Mouse (Mus musculus): Measurements from ENCODE around the gene Arhgap19. TPM values are rescaled to one million over a fixed set of nuclear protein-coding genes. Genes with fewer than 3 reads are reported as not detected.

Gene Arhgap19
- polyA plus RNA-seq, 2 experiments: 21.8 to 29.5 TPM

DNA sequence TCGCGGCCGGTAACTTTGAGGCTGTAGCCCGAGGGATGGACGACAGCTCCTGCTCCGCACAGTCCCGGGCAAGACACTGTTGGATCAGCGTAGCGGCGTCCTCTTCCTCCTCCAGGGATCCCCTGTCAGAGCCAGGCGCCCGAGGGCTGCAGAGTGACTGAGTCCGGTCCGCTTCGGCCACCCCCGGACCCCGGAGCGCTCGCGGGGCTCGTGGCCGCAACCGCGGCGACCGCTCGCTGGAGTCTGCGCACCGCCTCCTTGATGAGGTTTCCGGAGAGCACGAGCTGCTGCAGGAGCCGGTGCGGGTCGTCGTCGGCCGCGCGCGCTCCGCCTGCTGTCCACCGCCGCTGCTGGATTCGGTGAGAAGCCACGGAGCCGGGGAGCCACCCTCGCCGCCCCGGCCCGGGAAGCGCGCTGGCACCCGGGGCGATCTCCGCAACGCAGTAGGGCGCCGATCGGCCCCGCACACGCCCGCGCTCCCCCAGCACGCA lies 45.3 kb upstream of the Arhgap19 start:
- H3K4me3 ChIP-seq (ENCODE audit: insufficient read depth in 1 of 2, low read depth in 2 of 2, low read length in 2 of 2): peak overlapping the region; percentile 82 to 88
- H3K9me3 ChIP-seq (ENCODE audit: control insufficient read depth, low read length): no peaks in the 10 kb centered on the region
- under 1% methylated on average over 57 of the region's 64 CpGs for WGBS (ENCODE audit: insufficient replicate concordance)
- DNase-seq (ENCODE audit: low read depth in 3 of 3, low spot score in 3 of 3) (no peak), ATAC-seq (ENCODE audit: insufficient read depth) (peak; percentile 17)
- peak overlapping the region; percentile 73 for H3K9ac ChIP-seq (replicated peaks)
- TF ChIP-seq EP300 (IDR thresholded peaks at IDR 0.05; ENCODE audit: low read depth): no peak
- no peak for TF ChIP-seq CTCF (IDR thresholded peaks at IDR 0.05; ENCODE audit: low read depth)
- no peaks in the 10 kb centered on the region for H3K27me3 ChIP-seq (ENCODE audit: control insufficient read depth, insufficient read depth, low read length)
- H3K4me2 ChIP-seq (ENCODE audit: low read depth): peak overlapping the region; percentile 82
- H3K4me1 ChIP-seq (replicated peaks; ENCODE audit: control insufficient read depth in 2 of 2, insufficient read depth in 2 of 2, low read length in 1 of 2): peaks cover 0 to 25% of the 10 kb centered on the region in 2 experiments
- no peak overlapping the region; the same call in 1 of the 2 replicates for H3K27ac ChIP-seq
- H3K36me3 ChIP-seq (replicated peaks; ENCODE audit: control insufficient read depth, insufficient read depth, low read depth): no peaks in the 10 kb centered on the region

- Histone ChIP-seq H3K4me1 (replicated peaks; ENCODE audit: control insufficient read depth in 2 of 2, insufficient read depth in 2 of 2, low read length in 1 of 2) (peaks cover 0 to 25% of the 10 kb centered on the region in 2 experiments), H3K9me3 (ENCODE audit: control insufficient read depth, low read length) (no peaks in the 10 kb centered on the region), H3K36me3 (replicated peaks; ENCODE audit: control insufficient read depth, insufficient read depth, low read depth) (no peaks in the 10 kb centered on the region), H3K4me2 (ENCODE audit: low read depth) (peak overlapping the region; percentile 82), H3K9ac (replicated peaks) (peak overlapping the region; percentile 73), H3K27me3 (ENCODE audit: control insufficient read depth, insufficient read depth, low read length) (no peaks in the 10 kb centered on the region), H3K4me3 (ENCODE audit: insufficient read depth in 1 of 2, low read depth in 2 of 2, low read length in 2 of 2) (peak overlapping the region; percentile 82 to 88), H3K27ac (no peak overlapping the region; the same call in 1 of the 2 replicates)
- TF ChIP-seq EP300 (IDR thresholded peaks at IDR 0.05; ENCODE audit: low read depth) (no peak), CTCF (IDR thresholded peaks at IDR 0.05; ENCODE audit: low read depth) (peak; percentile 43)
- DNase-seq (ENCODE audit: low read depth in 3 of 3, low spot score in 3 of 3) (no peak), ATAC-seq (ENCODE audit: insufficient read depth) (no peak)
- WGBS (ENCODE audit: insufficient replicate concordance): 8% methylated on average over 21 of the region's 21 CpGs
Observed at GRCm38 (mm10) chr19:41846366-41847090, 44.7 kb upstream of the Arhgap19 start.

- no peak for ATAC-seq (ENCODE audit: insufficient read depth)
- H3K9ac ChIP-seq (replicated peaks): no peak overlapping the region
- peaks cover 10 to 29% of the 10 kb centered on the region in 2 experiments for H3K4me1 ChIP-seq (replicated peaks; ENCODE audit: control insufficient read depth in 2 of 2, insufficient read depth in 2 of 2, low read length in 1 of 2)
- H3K4me2 ChIP-seq (ENCODE audit: low read depth): no peak overlapping the region
- H3K27me3 ChIP-seq (ENCODE audit: control insufficient read depth, insufficient read depth, low read length): no peaks in the 10 kb centered on the region
- no peak overlapping the region for H3K27ac ChIP-seq
- 66% methylated on average over 6 of the region's 6 CpGs for WGBS (ENCODE audit: insufficient replicate concordance)
- TF ChIP-seq CTCF (IDR thresholded peaks at IDR 0.05; ENCODE audit: low read depth) (peak; percentile 60), EP300 (IDR thresholded peaks at IDR 0.05; ENCODE audit: low read depth) (no peak)
- no peaks in the 10 kb centered on the region for H3K36me3 ChIP-seq (replicated peaks; ENCODE audit: control insufficient read depth, insufficient read depth, low read depth)
- no peak for DNase-seq (ENCODE audit: low read depth in 3 of 3, low spot score in 3 of 3)
- no peak overlapping the region for H3K4me3 ChIP-seq (ENCODE audit: insufficient read depth in 1 of 2, low read depth in 2 of 2, low read length in 2 of 2)
- no peaks in the 10 kb centered on the region for H3K9me3 ChIP-seq (ENCODE audit: control insufficient read depth, low read length)
Observed at GRCm38 (mm10) chr19:41844345-41844744, 42.5 kb upstream of the Arhgap19 start.

DNA sequence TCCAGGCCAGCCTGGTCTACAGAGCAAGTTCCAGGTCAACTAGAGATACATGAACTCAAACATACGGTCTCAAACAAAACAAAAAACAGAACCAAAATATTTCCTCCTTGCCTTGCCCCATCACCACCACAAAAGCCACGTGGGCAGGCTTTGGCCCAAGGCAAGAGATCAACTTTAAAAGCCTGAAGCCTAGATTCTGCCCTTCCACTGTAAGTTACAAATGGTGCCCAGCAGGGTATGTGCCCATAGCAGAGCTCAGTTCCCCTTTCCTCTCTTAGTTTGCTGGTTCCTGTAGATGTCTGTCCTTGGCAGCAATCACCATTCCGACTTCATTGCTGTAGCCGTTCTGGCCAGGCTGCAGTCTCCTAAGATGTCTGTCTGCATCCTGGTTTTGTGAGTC lies 40.9 kb upstream of the Arhgap19 start:
- Histone ChIP-seq H3K9ac (replicated peaks) (no peak overlapping the region), H3K4me3 (ENCODE audit: insufficient read depth in 1 of 2, low read depth in 2 of 2, low read length in 2 of 2) (no peak overlapping the region), H3K9me3 (ENCODE audit: control insufficient read depth, low read length) (no peaks in the 10 kb centered on the region), H3K4me1 (replicated peaks; ENCODE audit: control insufficient read depth in 2 of 2, insufficient read depth in 2 of 2, low read length in 1 of 2) (peaks cover 27 to 44% of the 10 kb centered on the region in 2 experiments), H3K4me2 (ENCODE audit: low read depth) (no peak overlapping the region), H3K27me3 (ENCODE audit: control insufficient read depth, insufficient read depth, low read length) (no peaks in the 10 kb centered on the region), H3K27ac (no peak overlapping the region), H3K36me3 (replicated peaks; ENCODE audit: control insufficient read depth, insufficient read depth, low read depth) (no peaks in the 10 kb centered on the region)
- 62% methylated on average over 4 of the region's 4 CpGs for WGBS (ENCODE audit: insufficient replicate concordance)
- ATAC-seq (ENCODE audit: insufficient read depth) (no peak), DNase-seq (ENCODE audit: low read depth in 3 of 3, low spot score in 3 of 3) (no peak)
- TF ChIP-seq CTCF (IDR thresholded peaks at IDR 0.05; ENCODE audit: low read depth) (no peak), EP300 (IDR thresholded peaks at IDR 0.05; ENCODE audit: low read depth) (no peak)

DNA sequence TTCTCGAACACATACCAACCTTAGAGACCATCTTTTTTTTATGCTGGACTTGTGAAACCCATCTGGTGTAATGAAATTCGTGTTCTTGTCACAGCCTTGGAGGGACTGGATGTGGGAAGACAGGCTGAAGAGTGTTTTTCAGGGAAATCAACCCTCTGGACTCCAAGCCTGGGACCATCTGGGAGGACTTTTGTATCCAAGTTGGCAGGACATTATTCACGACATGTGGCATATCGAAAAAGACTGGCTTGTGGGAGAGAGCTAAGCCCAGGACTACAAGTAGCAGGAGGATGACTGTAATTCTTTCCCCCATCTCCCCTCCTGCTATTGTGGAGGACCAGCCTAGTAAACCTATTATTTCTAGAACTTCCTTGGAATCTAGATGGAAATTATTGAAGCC lies 40.3 kb upstream of the Arhgap19 start:
- 79% methylated on average over 4 of the region's 4 CpGs for WGBS (ENCODE audit: insufficient replicate concordance)
- no peak for ATAC-seq (ENCODE audit: insufficient read depth)
- no peak for TF ChIP-seq CTCF (IDR thresholded peaks at IDR 0.05; ENCODE audit: low read depth)
- TF ChIP-seq EP300 (IDR thresholded peaks at IDR 0.05; ENCODE audit: low read depth): no peak

More for the DNA sequence above, 40.3 kb upstream of the Arhgap19 start:
- no peak overlapping the region for H3K9ac ChIP-seq (replicated peaks)
- H3K9me3 ChIP-seq (ENCODE audit: control insufficient read depth, low read length): no peaks in the 10 kb centered on the region
- H3K4me2 ChIP-seq (ENCODE audit: low read depth): no peak overlapping the region
- no peak overlapping the region for H3K27ac ChIP-seq
- H3K4me3 ChIP-seq (ENCODE audit: insufficient read depth in 1 of 2, low read depth in 2 of 2, low read length in 2 of 2): no peak overlapping the region
- no peak for DNase-seq (ENCODE audit: low read depth in 3 of 3, low spot score in 3 of 3)
- no peaks in the 10 kb centered on the region for H3K36me3 ChIP-seq (replicated peaks; ENCODE audit: control insufficient read depth, insufficient read depth, low read depth)
- peaks cover 32 to 49% of the 10 kb centered on the region in 2 experiments for H3K4me1 ChIP-seq (replicated peaks; ENCODE audit: control insufficient read depth in 2 of 2, insufficient read depth in 2 of 2, low read length in 1 of 2)
- H3K27me3 ChIP-seq (ENCODE audit: control insufficient read depth, insufficient read depth, low read length): no peaks in the 10 kb centered on the region

Data from liver, embryonic 14.5 days (tissue).